Mouse (Mus musculus) liver, adult 2 months (tissue): ENCODE results near the gene Med23. TPM values are rescaled to one million over a fixed set of nuclear protein-coding genes. Genes with fewer than 3 reads are reported as not detected.
A peak's percentile ranks its signal among the peaks of the same experiment; 100 is the strongest.

Source experiments
- DNase-seq: peaks from one replicate; pipeline ENCODE4 v3.0.0-alpha.2; 2011; ENCODE audit warnings: low read depth, low spot score; ENCODE audit errors: extremely low read depth
- H3K27ac ChIP-seq: fragments of 200-500 bp; replicated peaks from 2 replicates; pipeline ENCODE4 v1.5.1; 2012; ENCODE audit warnings: low read depth, mild to moderate bottlenecking, control low read depth, inconsistent platforms, low read length; ENCODE audit not compliant: insufficient read depth
- H3K27me3 ChIP-seq: fragments of 200-500 bp; 2 replicates; pipeline ENCODE4 v1.6.1; 2012; ENCODE audit warnings: mild to moderate bottlenecking, moderate library complexity, low read length, inconsistent platforms; ENCODE audit not compliant: control insufficient read depth, insufficient read depth
- H3K36me3 ChIP-seq: fragments of 200-500 bp; 2 replicates; pipeline ENCODE4 v1.6.1; 2012; ENCODE audit warnings: low read length, inconsistent platforms; ENCODE audit not compliant: control insufficient read depth, insufficient read depth
- H3K4me1 ChIP-seq: fragments of 200-500 bp; 2 replicates; pipeline ENCODE4 v1.6.1; 2011; ENCODE audit warnings: low read length; ENCODE audit not compliant: control insufficient read depth, insufficient read depth
- H3K4me3 ChIP-seq: fragments of 200-500 bp; 2 replicates; pipeline ENCODE4 v1.5.1; 2011; ENCODE audit warnings: low read depth, mild to moderate bottlenecking, control low read depth, low read length, moderate library complexity; ENCODE audit not compliant: insufficient read depth
- H3K79me2 ChIP-seq: fragments of 200-500 bp; 2 replicates; pipeline ENCODE4 v1.6.1; 2012; ENCODE audit warnings: inconsistent platforms, mild to moderate bottlenecking, low read length, moderate library complexity; ENCODE audit not compliant: control insufficient read depth, insufficient read depth
- H3K9ac ChIP-seq: fragments of 200-500 bp; 2 replicates; pipeline ENCODE4 v1.6.1; 2012; ENCODE audit warnings: low read depth, mild to moderate bottlenecking, control low read depth, inconsistent platforms, low read length
- CTCF ChIP-seq: fragments of 200-500 bp; IDR thresholded peaks from 2 replicates; pipeline ENCODE4 v1.5.1; 2011; ENCODE audit warnings: low read depth, low read length, control low read depth
- POLR2A ChIP-seq: fragments of 200-500 bp; IDR thresholded peaks from 2 replicates; pipeline ENCODE4 v1.6.1; 2011; ENCODE audit warnings: low read length, control low read depth; ENCODE audit not compliant: insufficient read depth; ENCODE audit errors: extremely low read depth
- WGBS: fragments of 180-500 bp; shearing (Covaris S2); methylation state at CpG from one replicate; pipeline ENCODE4 v1.1.7; 2018; 5-methylcytosine and 5-hydroxymethylcytosine counted together
- polyA plus RNA-seq: library from polyadenylated mRNA; depleted of rRNA; stranded (reverse); fragments of >200 nt; gene quantifications from 2 replicates; pipeline ENCODE4 v1.2.3, GENCODE M21; 2012
- total RNA-seq: library from RNA; depleted of rRNA; stranded (reverse); fragments of >200 nt; gene quantifications from 2 replicates; pipeline ENCODE4 v1.2.3, GENCODE M21; 2014

The Med23 gene
- total and polyA plus RNA-seq, 2 experiments = 6.2 to 7.7 TPM

DNA sequence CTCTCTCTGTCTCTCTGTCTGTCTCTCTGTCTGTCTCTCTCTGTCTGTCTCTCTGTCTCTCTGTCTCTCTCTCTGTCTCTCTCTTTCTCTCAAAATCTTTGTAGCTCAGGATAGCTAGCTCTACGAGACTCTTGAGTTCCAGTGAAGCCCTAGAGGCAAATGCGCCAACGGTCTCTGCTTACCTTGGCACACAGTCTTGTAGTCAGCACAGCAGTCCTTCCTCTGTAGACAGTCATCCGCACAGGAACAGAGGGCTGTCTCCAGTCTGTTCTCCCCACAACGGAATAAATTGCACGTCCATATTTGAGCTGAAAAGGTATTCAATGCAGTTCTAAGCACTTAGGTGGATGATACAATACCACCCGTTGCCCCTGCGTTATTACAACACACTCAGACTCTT, 45.2 kb upstream of the Med23 start:
- Histone ChIP-seq H3K36me3 (peaks cover 50% of the 10 kb centered on the region), H3K27me3 (no peaks in the 10 kb centered on the region), H3K4me1 (no peaks in the 10 kb centered on the region), H3K9ac (no peak overlapping the region), H3K27ac (no peak overlapping the region), H3K4me3 (no peak overlapping the region), H3K79me2 (no peaks in the 10 kb centered on the region; the same call in 1 of the 2 replicates)
- no peak for TF ChIP-seq CTCF
- TF ChIP-seq POLR2A = no peak
- no peak for DNase-seq
- 83% methylated on average over 8 of the region's 8 CpGs for WGBS

- DNase-seq = no peak
- Histone ChIP-seq H3K27ac (no peak overlapping the region), H3K79me2 (no peaks in the 10 kb centered on the region; the same call in 1 of the 2 replicates), H3K27me3 (no peaks in the 10 kb centered on the region), H3K36me3 (peaks cover 41% of the 10 kb centered on the region), H3K4me3 (no peak overlapping the region), H3K9ac (no peak overlapping the region), H3K4me1 (no peaks in the 10 kb centered on the region)
- 81% methylated on average over 7 of the region's 7 CpGs for whole genome bisulfite sequencing
- TF ChIP-seq CTCF = no peak
- TF ChIP-seq POLR2A = no peak
These were observed 44.2 kb upstream of the Med23 start for GRCm38 (mm10) chr10:24825456-24826081.

DNA sequence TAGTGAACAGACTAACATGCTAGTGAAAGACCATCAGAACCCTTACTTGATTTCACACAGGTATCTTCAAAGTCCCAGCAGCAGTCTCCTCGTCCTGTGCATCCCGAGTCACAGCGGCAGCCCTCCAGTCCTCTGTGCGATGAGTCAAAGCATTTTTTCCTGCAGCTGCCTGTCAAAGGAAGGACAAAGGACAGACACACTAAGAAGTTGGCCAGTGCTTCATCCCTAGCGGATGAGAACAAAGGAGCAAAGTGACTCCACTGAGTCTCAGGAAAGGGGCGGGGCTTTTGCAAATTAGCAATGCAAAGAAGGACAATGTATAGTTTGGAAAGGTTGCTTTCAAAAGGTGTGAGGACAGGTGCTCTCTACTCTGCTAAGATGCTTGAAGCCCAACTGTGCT, 43.7 kb upstream of the Med23 start:
- no peak for DNase-seq
- Histone ChIP-seq H3K36me3 (peaks cover 41% of the 10 kb centered on the region), H3K4me1 (no peaks in the 10 kb centered on the region), H3K9ac (no peak overlapping the region), H3K4me3 (no peak overlapping the region), H3K79me2 (no peaks in the 10 kb centered on the region; the same call in 1 of the 2 replicates), H3K27me3 (no peaks in the 10 kb centered on the region), H3K27ac (no peak overlapping the region)
- TF ChIP-seq CTCF (no peak), POLR2A (no peak)
- 81% methylated on average over 6 of the region's 6 CpGs for WGBS

DNA sequence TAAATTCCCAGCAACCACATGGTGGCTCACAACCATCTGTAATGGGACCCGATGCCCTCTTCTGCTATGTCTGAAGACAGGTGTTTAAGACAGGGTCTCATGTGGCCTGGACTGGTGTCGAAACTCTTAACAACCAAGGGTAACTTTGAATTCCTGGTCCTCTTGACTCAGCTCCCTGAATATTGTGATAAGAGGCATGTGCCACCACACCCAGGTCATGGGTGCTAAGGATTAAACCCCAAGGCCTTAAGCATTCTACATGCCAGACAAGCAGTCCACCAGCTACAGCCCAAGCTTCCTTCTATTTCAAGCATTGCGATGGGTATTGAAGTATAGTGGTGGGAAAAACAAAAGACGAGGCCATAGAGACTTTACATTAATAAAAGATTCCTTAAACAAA, 41.6 kb upstream of the Med23 start:
- 94% methylated on average over 4 of the region's 4 CpGs for WGBS
- TF ChIP-seq CTCF (no peak), POLR2A (no peak)
- no peak overlapping the region for H3K27ac ChIP-seq
- H3K4me1 ChIP-seq = peaks cover 13% of the 10 kb centered on the region; the same call in 1 of the 2 replicates
- no peaks in the 10 kb centered on the region for H3K27me3 ChIP-seq
- no peak for DNase-seq
- H3K4me3 ChIP-seq = no peak overlapping the region
- no peak overlapping the region for H3K9ac ChIP-seq
- H3K36me3 ChIP-seq = peaks cover 33% of the 10 kb centered on the region
- no peaks in the 10 kb centered on the region; the same call in 1 of the 2 replicates for H3K79me2 ChIP-seq

DNA sequence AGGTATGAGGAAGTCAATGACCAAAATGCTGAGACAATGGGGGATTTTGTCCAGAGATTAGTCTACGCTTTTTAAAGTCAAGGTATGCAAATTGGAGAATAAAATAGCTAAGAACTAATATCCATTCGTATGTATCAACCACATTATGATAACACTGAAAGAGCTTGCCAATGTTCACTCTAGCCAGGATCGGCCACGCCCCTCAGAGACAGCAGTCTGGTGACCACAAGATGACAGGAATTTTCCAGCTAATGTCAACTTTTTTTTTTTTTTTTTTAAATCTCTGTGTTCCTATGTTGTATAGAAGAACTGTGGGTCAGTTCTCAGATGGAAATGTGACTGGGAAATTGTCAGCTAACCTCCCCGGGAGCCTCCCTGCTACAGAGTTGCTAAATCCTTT, 39.3 kb upstream of the Med23 start:
- H3K4me1 ChIP-seq = peaks cover 25% of the 10 kb centered on the region
- no peak overlapping the region for H3K27ac ChIP-seq
- DNase-seq = peak; percentile 41

More for the DNA sequence above, 39.3 kb upstream of the Med23 start:
- Histone ChIP-seq H3K36me3 (peaks cover 19% of the 10 kb centered on the region), H3K4me3 (no peak overlapping the region), H3K79me2 (peaks cover 5% of the 10 kb centered on the region; the same call in 1 of the 2 replicates), H3K9ac (no peak overlapping the region), H3K27me3 (no peaks in the 10 kb centered on the region)
- TF ChIP-seq POLR2A (no peak), CTCF (no peak)
- WGBS = 67% methylated on average over 5 of the region's 5 CpGs
